Mouse (Mus musculus) CD4-positive, CD25-positive, alpha-beta regulatory T cell, adult 2 months (primary cell): ENCODE data around the gene Fga.

ENCODE experiments used
- DNase-seq: peaks from one replicate; pipeline ENCODE4 v3.0.0-alpha.2; 2012; ENCODE audit warnings: low read depth, low spot score

The Fga gene

DNA sequence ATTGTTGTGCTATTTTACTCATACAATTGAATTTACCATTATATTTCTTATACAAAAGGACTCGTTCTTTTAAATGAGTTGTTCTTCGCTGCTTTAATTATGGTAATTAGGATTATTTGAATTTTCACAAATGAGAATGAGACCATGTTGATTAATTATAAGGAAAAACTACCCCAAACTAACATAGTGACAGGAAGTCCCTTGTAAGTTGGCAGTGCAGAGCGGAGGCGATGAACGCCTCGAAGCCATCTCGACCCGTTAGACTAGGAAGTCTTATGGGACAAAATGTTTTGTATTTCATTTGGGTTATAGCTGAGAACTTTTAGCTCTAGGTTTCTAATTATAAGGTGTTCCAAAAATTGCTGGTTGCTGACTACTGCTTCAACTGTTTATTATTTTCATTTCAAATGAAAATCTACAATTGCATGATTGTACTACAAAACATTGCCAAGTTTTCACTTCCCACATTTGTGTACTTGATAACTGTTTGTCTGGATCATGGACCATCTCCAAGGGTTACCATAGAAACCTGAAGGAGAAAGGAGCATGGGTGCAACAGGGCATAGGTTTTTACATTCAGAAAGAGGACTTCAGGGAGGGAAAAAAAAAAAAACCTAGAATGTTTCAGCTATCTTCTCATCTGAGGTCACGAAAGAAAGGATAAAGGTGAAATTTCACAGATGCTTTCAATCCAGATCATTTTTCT, 1.8 kb downstream of the Fga start:
- no peak for DNase-seq

DNA sequence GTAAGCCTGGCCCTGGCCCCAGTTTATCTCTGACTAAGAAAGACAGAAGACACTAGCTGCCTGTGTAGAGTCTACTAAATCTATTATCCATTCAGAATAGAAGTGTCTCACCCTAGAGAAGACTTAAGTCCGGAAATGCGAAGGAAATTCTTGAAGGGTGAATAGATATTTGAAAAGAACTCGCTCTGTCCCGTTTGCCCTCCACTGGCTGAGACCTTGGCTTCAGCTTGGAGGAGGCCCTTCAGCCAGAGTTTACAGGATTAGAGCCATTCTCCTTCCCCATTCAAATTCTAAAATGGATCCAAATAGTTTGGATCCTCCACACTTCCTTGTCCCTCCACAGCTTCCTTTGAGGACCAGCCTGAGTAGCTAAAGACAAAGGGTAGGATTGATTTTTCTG, 4.5 kb downstream of the Fga start:
- no peak for DNase-seq

DNA sequence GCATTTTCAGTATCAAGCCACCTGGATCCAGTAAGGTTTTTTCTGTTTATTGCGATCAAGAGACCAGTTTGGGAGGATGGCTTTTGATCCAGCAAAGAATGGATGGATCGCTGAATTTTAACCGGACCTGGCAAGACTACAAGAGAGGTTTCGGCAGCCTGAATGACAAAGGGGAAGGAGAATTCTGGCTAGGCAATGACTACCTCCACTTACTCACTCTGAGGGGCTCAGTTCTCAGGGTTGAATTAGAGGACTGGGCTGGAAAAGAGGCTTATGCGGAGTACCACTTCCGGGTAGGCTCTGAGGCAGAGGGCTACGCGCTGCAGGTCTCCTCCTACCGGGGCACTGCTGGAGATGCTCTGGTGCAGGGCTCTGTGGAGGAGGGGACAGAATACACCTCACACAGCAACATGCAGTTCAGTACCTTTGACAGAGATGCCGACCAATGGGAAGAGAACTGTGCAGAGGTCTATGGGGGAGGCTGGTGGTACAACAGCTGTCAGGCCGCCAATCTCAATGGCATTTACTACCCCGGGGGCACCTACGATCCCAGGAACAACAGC, 7.0 kb downstream of the Fga start:
- peak; percentile 3 for DNase-seq

DNA sequence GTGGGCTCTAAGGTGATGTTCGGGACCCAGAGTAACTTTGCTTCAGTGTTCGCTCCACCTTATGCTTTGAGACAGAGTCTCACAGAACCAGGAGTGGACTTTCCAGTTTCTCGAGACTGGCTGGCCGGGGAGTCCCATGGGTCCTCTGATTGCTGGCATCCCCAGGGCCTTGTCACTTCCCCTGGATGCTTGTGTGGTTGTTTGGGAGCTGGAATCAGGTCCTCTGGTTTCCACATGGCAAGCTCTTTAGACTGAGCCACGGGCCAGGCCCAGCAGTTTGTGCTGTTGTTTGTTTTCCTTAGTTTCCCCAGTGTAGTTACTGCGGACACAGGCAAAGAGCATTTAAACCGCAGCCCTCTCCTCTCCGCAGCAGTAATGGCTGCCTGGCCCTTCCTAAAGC, 7.9 kb downstream of the Fga start:
- DNase-seq: no peak

DNA sequence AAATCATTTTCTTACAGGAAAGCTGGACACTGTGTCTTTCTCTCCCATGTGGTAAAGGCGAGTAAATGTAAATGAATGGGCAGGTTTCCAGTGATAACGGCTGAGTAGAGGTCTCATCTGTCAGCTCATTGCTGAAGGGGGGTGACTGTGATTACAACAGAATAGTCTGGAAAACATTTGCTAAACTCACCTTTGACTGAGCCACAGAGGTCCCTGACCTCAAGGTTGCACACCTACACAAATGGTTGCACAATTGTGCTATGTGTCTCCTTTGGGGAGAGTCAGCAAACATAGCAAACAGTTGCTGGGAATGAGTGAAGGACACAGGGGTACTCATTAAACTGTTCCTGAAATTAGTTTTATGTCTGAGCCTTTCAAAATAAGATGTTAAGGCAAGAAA, 13.0 kb downstream of the Fga start:
- DNase-seq: no peak

DNA sequence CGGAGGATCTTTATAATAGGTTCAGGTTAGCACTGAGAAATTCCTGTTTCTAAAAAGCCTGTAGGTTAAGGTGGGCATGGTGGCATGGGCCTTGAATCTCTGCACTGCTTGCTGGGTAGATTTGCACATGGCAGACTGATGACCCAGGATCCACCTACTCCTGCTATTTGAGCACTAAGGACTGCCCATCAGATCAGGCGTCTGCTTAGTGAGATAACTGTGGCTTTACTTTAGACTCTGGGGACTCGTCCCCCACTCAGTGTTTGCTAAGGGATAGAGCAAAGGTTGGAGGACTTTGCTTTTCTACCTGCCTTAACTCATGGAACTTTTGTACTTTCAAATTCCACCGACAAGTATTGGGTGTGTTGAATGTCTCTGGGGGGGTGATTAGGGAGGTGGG, 13.8 kb downstream of the Fga start:
- DNase-seq: no peak

DNA sequence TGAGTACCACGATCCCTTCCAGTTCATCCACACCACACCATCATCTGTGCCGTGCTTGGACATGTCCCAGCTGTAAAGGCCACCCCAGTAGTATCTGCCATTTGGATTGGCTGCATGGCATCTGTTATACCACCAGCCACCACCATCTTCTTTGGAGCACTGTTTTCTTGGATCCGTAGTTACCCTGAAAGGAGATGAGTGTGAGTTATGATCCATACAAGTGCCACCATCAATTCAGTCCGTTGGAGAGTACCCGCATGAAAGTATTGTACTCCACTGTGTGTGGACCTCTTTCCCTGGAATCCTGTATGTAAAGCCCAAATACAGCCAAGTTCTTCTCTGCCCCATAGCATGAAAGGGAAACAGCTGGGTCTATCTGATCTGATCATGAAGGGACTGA, 16.6 kb downstream of the Fga start:
- no peak for DNase-seq

DNA sequence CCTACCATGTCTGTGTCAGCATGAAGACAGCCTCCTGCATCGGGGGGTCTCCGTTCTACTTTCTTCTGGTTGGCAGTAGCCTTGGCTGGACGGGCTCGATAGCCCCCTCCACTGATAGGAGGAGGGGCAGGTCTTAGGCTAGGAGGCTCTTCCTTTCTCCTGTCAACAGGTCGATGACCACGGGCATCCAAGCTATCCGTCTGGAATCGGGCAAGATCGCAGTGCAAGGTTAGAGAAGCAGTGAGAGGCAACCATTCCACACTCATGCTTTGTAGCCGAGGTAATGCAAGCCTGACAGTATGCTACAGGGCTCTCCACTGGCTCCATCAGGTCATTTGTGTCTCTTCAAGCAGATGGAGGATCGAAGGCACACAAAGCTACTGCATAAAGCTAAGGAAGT, 20.8 kb downstream of the Fga start:
- DNase-seq: no peak

DNA sequence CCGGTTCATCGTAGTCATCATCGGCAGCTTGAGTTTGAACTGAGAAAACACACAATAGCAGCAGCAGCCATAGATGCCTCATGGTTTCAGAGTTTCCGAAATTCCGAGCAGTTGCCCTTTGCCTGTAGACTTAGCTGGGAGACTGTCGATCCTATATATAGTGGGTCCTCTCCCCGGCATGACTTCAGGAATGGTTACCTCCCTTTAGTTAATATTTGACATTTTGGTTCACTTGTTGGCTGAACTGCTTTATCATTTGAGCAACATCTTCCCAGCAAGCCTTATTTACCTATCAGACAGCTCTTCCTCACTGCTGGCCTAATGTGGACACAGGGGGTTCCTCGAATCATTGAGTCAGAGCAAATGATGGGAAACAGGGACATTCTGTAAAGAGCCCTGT, 23.8 kb downstream of the Fga start, which contains the start of gene Fgb:
TSS of gene Fgb (minus strand) at position 184 of the 400 bp plus-strand sequence.
- no peak for DNase-seq

DNA sequence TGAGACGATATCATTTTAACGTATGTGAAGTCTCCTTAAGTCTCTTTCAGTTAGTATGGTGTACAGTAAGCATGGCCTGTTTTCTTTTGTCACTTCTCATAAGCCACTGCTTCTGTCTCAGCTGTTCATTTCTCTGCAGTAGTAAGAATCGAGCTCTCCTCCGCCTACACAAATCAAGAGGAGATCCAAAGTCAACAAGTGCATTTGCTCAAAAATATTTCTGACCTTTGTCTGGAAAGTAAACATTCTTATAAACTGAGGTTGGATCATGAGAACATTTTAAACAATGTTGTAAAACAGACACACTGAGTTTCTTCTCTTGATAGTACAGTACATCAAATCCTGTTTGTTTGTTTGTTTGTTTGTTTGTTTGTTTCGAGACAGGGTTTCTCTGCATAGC, 24.8 kb downstream of the Fga start:
- no peak for DNase-seq

DNA sequence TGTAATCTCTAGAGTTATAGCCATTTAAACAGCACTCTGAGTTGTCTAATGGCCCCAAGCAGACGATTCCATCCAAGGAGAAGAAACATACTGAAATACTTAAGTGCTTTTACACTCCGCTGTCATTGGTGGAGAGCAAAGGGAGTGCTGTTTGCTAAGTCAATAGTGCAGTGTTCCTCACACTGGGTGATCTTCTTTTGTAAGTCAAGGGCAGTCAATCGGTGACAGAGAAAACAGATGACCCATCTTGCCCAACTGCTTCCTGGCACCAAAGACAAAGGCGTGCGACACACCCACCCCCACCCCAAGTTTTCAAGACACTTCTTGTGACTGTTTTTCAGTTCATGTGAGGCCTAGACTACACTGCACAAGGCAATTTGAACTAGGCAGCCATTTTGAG, 26.2 kb downstream of the Fga start:
- DNase-seq: no peak

DNA sequence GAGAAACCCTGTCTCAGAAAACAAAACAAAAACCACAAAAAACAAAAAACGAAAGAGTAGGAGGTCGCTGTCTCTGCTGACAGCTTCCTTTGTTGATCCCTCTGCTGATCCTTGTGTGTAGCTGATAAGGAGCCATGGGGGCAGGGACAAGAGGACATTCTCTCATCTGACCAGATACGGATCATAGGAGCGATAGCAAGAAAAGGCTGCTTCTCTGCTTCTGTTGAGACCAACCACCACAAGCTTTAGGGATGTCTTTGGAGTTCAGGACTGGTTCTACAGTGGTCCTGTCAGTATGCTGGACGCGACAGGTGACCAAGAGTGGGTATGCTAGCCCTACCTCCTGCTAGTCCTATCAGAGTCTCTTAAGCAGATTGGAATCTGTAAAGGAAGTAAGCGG, 27.2 kb downstream of the Fga start:
- no peak for DNase-seq

DNA sequence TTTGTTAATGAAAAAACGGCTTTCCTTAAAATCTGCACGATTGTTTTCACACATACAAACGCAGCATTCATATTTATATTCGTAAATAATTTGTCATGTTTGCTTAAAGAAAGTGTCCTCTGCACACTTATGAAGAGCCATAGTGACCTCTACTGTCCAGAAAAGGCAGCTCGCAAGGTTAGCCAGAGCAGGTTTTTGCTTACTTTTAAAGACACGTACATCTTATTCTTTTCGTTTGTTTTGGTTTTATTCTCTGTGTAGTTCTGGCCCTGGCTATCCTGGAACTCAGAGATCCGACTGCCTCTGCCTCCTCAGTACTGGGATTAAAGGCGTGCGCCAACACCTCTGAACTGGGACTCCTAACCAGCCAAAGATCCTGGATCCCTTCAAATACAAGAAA, 27.9 kb downstream of the Fga start:
- peak; percentile 69 for DNase-seq

DNA sequence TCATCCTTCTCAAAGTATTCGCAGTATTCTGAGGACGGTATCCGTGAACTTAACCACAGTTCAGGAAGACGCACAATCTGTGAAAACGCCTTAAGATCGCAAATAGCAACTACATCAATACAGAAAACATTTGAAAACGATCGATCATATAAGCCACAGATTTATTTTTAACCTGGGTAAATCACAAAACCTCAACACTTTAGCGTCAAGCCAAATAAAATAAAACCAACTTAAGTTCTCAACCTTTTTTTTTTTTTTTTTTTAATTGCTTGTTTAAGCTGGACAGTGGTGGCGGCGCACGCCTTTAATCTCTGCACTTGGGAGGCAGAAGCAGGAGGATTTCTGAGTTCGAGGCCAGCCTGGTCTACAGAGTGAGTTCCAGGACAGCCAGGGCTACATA, 28.9 kb downstream of the Fga start:
- peak; percentile 8 for DNase-seq

DNA sequence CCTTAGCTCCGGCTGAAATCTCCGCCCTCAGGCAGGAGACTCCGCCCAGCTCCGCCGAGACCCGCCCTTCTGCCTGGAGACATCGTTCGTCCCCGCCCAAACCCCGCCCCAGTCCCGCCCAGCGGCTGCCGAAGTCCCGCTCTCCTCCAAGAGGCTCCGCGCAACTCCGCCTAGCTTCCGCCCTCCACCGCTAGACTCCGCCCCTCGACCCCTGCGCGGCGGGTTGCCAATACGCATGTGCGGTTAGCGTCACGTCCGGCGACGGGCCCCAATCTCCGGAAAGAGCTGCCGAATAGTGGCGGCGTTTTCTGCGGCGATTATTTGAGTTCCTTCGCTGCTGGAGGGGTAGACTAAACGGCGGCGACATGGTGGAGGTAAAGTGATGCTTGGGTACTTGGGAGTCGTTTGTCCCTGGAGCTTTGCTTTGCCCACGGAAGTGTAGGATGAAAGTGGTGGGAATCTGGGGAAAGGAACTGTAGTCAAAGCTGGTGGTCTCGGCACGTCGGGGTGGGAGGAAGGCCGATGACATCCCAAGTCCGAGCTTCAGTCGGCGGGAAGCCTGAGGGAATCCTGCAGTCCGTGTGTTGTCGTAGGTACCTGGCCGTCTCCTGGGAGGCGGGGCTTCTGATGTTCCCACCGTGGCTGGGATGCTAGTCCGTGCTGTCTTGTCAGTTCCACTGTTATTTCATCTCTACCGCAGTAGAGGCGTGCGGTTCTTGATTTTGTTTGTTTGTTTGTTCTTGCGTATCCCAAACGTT, 29.6 kb downstream of the Fga start, which contains the start of gene Plrg1:
TSS of gene Plrg1 (plus strand) at position 242 of the 758 bp plus-strand sequence.
- DNase-seq: peak; percentile 100

DNA sequence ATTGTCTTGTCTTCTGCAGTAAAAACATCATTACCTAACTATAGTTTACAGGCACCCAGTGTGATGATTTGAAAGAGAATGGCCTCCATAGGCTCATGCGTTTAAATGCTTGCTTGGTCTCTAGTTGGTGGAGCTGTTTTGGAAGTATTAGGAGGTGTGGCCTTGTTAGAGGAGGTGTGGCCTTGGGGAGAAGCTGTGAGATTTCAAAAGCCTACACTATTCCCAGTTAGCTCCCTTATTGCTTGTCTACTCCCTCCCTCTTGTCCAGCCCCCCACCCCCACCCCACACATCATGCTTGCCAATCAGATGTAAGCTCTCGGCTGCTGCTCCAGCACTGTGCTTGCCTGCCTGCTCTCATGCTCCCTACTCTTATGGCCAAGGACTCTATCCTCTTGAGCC, 31.2 kb downstream of the Fga start:
- no peak for DNase-seq

DNA sequence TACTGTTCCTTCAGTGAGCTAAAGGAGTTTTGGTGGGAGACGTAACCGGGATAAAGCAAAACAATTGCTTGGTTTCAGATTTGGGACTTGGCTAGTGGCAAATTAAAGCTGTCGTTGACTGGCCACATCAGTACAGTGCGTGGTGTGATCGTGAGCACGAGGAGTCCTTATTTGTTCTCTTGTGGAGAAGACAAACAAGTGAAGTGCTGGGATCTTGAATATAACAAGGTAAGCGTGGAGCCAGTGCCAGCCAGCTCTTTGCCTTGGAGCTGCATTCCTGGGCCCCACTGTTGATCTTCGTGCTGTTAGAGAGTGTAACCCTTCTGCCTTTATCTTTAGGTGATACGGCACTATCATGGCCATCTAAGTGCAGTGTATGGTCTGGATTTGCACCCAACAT, 42.0 kb downstream of the Fga start:
- DNase-seq: no peak

DNA sequence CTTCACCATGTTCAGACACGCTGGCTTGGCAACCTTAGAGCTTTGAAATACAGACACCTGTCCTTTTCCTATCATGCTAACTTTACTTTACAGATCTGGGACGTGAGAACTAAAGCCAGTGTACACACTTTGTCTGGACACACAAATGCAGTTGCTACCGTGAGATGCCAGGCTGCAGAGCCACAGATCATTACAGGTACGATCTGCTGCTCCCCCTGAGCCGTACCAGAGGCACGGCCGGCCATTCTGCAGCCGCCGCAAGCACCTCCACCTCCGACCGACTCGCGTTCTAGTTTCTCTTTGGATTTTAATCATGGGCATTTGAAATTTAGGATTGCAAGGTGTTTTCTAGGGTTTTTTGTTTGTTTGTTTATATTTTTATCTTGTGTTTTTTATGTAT, 43.0 kb downstream of the Fga start:
- no peak for DNase-seq

DNA sequence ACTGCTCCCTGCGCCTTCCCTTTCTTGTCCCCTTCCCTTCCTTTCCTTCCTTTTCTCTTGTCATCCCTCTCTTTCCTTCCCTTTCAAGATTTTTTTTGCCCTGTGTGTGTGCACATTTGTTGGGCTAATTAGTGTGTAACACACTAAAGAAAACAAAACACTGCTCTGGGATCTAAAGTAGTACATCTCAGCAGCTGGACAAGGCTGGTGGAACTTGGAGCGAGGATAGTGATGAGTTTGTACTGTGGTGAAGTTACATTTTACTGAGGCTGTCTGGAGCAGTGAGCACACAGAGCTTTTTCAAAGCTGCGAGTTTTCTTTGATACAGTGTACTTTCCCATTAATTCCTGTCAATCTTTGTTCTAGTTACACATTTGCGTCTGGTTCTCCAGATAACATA, 44.4 kb downstream of the Fga start:
- DNase-seq: no peak

DNA sequence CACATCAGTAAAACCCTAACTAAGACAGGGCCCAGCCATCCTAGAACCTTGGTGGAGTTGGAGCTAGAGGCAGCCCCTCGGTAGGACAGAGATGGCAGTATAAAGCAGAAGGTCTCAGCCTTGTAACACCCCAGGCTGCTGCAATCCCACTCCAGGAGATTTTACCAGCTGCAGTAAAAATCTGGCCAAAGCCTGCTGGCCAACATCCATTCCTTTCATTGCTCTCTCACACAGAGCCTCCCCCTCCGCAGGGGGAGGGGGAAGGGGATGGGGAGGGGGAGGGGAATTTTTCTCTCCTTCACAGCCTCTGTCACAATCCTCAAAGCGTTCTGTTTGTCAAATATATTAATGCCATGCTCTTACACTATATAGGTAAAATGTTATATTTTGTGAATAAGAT, 50.7 kb downstream of the Fga start:
- DNase-seq: no peak

DNA sequence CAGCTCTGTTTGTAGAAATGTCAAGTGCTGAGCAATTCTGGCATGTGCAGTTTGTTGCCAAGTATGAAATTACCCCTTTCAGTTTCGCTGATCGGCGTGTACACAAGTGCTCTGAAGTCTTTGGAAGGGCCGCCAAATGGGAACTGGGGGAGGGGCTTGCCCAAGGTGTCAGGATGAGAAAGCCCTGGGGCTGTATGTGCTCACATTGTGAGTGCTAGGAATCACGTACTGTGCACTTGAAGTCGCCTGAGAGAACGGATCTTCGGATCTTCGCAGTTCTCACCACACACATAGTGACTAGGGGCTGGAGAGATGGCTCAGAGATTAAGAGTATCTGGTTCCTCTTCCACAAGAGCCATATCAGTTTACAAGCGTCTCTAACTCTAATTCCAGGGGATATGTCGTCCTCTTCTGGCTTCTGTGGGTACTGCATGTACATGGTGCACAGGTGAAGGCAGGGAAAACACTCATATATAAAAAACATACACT, 54.7 kb downstream of the Fga start:
- peak; percentile 72 for DNase-seq
